Mouse (Mus musculus) midbrain, embryonic 14.5 days (tissue): ENCODE results near the gene Gpr174. TPM values are rescaled to one million over a fixed set of nuclear protein-coding genes. Genes with fewer than 3 reads are reported as not detected.

Source experiments
- ATAC-seq: fragments of 200-750 bp; cut with Nextera tagmentation; 2 replicates; pipeline ENCODE4 v1.8.0; 2017; ENCODE audit warnings: moderate number of reproducible peaks, moderate library complexity; ENCODE audit not compliant: low FRiP score, low TSS enrichment
- DNase-seq: peaks from one replicate; pipeline ENCODE4 v3.0.0-alpha.2; 2015
- H3K27ac ChIP-seq: fragments of 300-500 bp; sonication (generic); replicated peaks from 2 replicates; pipeline ENCODE4 v1.5.1; 2014; ENCODE audit warnings: mild to moderate bottlenecking, low read depth, low read length, moderate library complexity
- H3K27me3 ChIP-seq: fragments of 300-500 bp; sonication (generic); 2 replicates; pipeline ENCODE4 v1.6.1; 2014; ENCODE audit warnings: low read length, control low read depth, mixed read lengths; ENCODE audit not compliant: control insufficient read depth, insufficient read depth
- H3K36me3 ChIP-seq: fragments of 300-500 bp; sonication (generic); 2 replicates; pipeline ENCODE4 v1.6.1; 2014; ENCODE audit warnings: low read length, control low read depth; ENCODE audit not compliant: control insufficient read depth, insufficient read depth
- H3K4me1 ChIP-seq: fragments of 300-500 bp; sonication (generic); 2 replicates; pipeline ENCODE4 v1.6.1; 2014; ENCODE audit warnings: mild to moderate bottlenecking, antibody characterized with exemption, low read length, control low read depth; ENCODE audit not compliant: control insufficient read depth, insufficient read depth
- H3K4me2 ChIP-seq: fragments of 300-500 bp; sonication (generic); 2 replicates; pipeline ENCODE4 v1.6.1; 2014; ENCODE audit warnings: mild to moderate bottlenecking, low read length, moderate library complexity
- H3K4me3 ChIP-seq: fragments of 300-500 bp; sonication (generic); replicated peaks from 2 replicates; pipeline ENCODE4 v1.5.1; 2014; ENCODE audit warnings: low read depth, low read length
- H3K9ac ChIP-seq: fragments of 300-500 bp; sonication (generic); replicated peaks from 2 replicates; pipeline ENCODE4 v1.6.1; 2014; ENCODE audit warnings: mild to moderate bottlenecking, low read length, moderate library complexity
- H3K9me3 ChIP-seq: fragments of 300-500 bp; sonication (generic); 2 replicates; pipeline ENCODE4 v1.6.1; 2016; ENCODE audit warnings: low read length, control low read depth, mixed read lengths; ENCODE audit not compliant: control insufficient read depth
- WGBS: fragments of 180-500 bp; shearing (Covaris S2); extraction: QIAGEN DNeasy Blood & Tissue Kit; methylation state at CpG from one replicate; pipeline ENCODE4 v1.1.7; 2014; 5-methylcytosine and 5-hydroxymethylcytosine counted together
- polyA plus RNA-seq: library from polyadenylated mRNA; unstranded; fragments of >200 nt; fragmentation: Nextera tagmentation; extraction: Ambion mirVana; gene quantifications from 2 replicates; pipeline ENCODE4 v1.2.1, GENCODE M21; 2014

The Gpr174 gene
- 0.09 and 0.18 TPM in 2 replicates for polyA plus RNA-seq

DNA sequence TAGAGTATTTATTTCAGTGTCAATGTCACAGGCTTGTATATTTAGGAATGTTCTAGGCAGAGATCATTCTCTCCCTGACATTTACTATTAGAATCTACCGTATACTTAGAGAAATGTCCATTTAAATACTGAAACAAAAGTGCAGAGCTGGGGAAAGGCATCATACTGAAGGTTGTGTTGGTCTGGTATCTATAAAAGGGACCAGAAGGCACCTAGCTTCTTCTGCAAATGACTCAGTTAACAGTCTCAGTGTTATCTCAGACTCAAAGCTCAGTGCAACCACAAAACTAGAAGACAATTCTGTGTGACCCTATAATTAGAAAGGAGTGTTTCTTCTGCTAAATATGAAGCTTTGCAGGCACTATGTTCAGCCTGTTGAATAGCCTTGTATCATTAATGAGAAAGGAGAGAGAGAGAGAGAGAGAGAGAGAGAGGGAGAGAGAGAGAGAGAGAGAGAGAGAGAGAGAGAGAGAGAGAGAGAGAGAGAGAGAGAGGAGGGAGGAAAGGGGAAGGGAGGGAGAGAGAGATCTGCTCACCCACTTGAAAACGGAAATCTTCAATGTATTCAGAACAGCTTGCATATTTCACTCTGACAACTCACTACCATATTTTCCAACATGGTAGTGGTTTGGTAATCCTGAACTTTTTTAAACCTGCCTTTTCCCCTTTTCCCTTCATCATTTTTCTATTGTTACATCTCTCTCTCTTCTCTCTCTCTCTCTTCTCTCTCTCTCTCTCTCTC, at the start of gene Gpr174:
Gene Gpr174 (plus strand): TSS at position 393 of the 742 bp plus-strand sequence.
- H3K9me3 ChIP-seq, result no peaks in the 10 kb centered on the region
- DNase-seq (no peak), ATAC-seq (no peak)
- no peaks in the 10 kb centered on the region for H3K27me3 ChIP-seq
- H3K36me3 ChIP-seq, result no peaks in the 10 kb centered on the region
- no peak within 1 kb of the TSS for H3K4me3 ChIP-seq
- no peak within 1 kb of the TSS for H3K9ac ChIP-seq
- H3K27ac ChIP-seq, result no peak within 1 kb of the TSS
- H3K4me1 ChIP-seq, result no peaks in the 10 kb centered on the region
- H3K4me2 ChIP-seq, result no peak within 1 kb of the TSS
- WGBS, result 62% methylated on average over 2 of the region's 2 CpGs

DNA sequence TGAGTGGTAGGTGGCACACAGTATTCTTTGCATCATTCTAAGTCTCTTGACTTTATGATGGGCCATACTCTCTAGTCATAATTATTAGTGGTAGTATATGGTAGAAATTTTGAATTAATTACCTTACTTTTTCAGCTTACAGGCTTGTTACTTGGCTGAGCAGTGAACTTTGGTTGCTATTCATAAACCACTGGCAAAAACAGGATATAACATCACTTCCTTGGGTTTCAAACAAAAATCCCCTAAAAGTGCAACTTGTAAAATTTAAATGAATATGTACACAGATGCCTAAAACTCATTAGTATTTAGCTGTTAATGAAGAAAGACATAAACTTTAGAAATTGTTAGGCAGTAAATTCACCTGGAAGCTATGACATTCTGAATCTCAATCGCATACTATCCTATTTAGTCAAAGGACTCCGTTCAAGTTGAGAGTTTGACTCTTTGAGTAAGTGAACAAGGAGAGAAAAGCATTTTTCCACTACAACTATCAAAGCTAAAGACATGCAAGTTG, 38.0 kb upstream of the Gpr174 start:
- 87% methylated on average over 2 of the region's 2 CpGs for WGBS
- H3K4me1 ChIP-seq, result no peaks in the 10 kb centered on the region
- ATAC-seq, result no peak

DNA sequence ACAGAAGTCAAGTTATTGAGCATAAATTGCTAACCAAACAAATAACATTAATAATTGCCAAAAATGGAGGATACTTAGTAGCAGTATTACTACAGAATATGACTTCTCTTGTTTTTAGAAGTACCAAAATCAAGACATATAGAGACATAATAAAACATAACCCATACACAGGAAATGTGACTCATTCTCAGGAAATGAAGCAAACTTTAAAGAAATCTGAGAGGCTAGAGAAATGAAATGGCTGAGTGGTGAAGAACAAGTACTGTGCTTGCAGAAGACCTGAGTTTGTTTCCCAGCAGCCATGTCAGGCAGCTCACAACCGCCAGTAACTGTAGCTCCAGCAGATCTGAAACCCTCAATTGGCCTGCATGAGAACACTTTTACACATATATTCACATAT, 30.8 kb upstream of the Gpr174 start:
- no peak for ATAC-seq

More for the DNA sequence above, 38.0 kb upstream of the Gpr174 start:
- H3K36me3 ChIP-seq, result no peaks in the 10 kb centered on the region
- no peak overlapping the region for H3K4me3 ChIP-seq
- DNase-seq, result no peak
- H3K4me2 ChIP-seq, result no peak overlapping the region
- no peak overlapping the region for H3K9ac ChIP-seq
- no peak overlapping the region for H3K27ac ChIP-seq
- no peaks in the 10 kb centered on the region for H3K27me3 ChIP-seq
- no peaks in the 10 kb centered on the region for H3K9me3 ChIP-seq

DNA sequence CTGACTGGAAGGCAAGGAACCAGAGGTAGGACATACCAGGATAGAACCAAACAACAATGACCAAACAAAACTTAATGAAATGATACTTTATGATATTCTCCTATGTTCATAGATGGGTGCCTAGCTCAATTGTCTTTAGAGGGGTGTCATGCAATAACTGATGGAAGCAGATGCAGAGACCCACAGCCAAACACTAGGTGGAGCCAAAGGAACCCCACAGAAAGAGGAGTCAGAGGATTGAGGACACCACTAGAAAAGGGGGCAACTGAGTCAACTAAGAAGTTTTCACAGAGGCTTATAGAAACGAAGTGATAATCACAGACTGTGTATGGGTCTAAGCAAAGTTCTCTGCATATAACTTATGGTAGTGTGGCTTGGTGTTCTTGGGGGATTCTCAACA, 24.5 kb upstream of the Gpr174 start:
- Histone ChIP-seq H3K4me1 (no peaks in the 10 kb centered on the region), H3K27ac (no peak overlapping the region), H3K27me3 (no peaks in the 10 kb centered on the region), H3K4me2 (no peak overlapping the region), H3K9me3 (no peaks in the 10 kb centered on the region), H3K4me3 (no peak overlapping the region), H3K36me3 (no peaks in the 10 kb centered on the region), H3K9ac (no peak overlapping the region)
- WGBS, result 71% methylated on average over 1 of the region's 1 CpGs
- DNase-seq (no peak), ATAC-seq (no peak)

More for the DNA sequence above, 30.8 kb upstream of the Gpr174 start:
- 68% methylated on average over 1 of the region's 1 CpGs for WGBS
- no peak overlapping the region for H3K4me3 ChIP-seq
- no peak for DNase-seq
- no peak overlapping the region for H3K27ac ChIP-seq
- H3K27me3 ChIP-seq, result no peaks in the 10 kb centered on the region
- no peaks in the 10 kb centered on the region for H3K4me1 ChIP-seq
- H3K36me3 ChIP-seq, result no peaks in the 10 kb centered on the region
- no peak overlapping the region for H3K9ac ChIP-seq
- no peak overlapping the region for H3K4me2 ChIP-seq
- H3K9me3 ChIP-seq, result no peaks in the 10 kb centered on the region

DNA sequence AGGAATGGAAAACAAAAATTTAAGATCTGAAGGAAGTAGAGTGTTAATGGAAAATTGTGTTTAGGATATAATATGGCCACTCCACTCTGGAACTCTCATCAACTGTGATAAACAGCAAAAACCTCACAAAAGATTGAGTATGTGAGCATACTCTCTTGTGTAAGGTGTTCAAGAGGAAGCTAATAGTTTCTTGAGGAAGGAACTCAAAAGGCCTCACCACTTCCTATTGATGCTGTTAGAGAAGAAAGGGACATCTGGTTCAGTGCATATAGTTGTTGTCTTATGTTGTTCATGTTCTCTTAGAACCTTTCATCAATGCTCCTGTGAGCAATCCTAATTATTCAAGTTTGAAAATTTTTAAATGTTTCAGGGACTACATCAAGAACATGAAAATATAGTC, 21.0 kb upstream of the Gpr174 start:
- H3K4me2 ChIP-seq, result no peak overlapping the region
- DNase-seq (no peak), ATAC-seq (no peak)
- H3K9ac ChIP-seq, result no peak overlapping the region
- H3K4me1 ChIP-seq, result no peaks in the 10 kb centered on the region
- no peaks in the 10 kb centered on the region for H3K36me3 ChIP-seq
- H3K27me3 ChIP-seq, result no peaks in the 10 kb centered on the region
- no peak overlapping the region for H3K27ac ChIP-seq
- no peak overlapping the region for H3K4me3 ChIP-seq
- no peaks in the 10 kb centered on the region for H3K9me3 ChIP-seq

DNA sequence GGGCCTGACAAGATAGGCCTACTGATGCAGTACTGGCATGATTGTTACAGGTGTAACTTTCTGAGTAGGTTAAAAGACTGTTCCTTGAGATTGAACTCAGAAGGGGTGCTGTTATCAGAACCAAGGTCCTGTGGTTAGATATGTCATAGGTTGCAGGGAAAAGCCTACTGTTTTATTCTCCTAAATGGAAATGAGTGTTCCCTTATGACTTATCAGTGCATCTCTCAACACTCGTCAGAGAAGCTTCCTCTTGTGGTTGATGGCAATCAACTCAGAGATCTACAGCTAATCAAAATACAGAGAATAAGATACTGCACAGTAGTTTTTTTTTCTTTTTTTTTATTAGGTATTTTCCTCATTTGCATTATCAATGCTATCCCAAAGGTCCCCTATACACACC, 19.2 kb upstream of the Gpr174 start:
- Histone ChIP-seq H3K36me3 (no peaks in the 10 kb centered on the region), H3K4me1 (no peaks in the 10 kb centered on the region), H3K9me3 (no peaks in the 10 kb centered on the region), H3K9ac (no peak overlapping the region), H3K4me2 (no peak overlapping the region), H3K27ac (no peak overlapping the region), H3K27me3 (no peaks in the 10 kb centered on the region), H3K4me3 (no peak overlapping the region)
- ATAC-seq (no peak), DNase-seq (no peak)
- 91% methylated on average over 1 of the region's 1 CpGs for WGBS

DNA sequence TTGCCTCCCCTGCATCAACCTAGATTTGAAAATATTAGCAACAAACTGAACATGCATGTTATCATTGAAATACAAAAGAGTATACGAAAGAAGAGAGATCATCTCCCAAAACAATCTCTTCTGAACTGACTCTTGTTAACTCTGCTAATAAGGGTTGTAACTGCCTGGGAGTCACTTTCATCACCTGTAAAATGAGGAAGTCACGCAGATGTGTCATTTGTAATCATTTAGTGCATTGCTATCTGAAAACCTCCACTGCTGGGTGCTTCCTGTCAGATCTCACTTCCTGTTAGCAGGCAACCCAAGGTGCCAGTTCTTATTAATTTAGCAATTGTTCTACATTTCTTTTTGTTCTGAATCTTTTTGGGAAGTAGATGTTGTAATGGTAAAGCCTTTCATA, 5.3 kb upstream of the Gpr174 start:
- Histone ChIP-seq H3K36me3 (no peaks in the 10 kb centered on the region), H3K4me3 (no peak overlapping the region), H3K4me1 (no peaks in the 10 kb centered on the region), H3K27ac (no peak overlapping the region), H3K27me3 (no peaks in the 10 kb centered on the region), H3K9ac (no peak overlapping the region), H3K9me3 (no peaks in the 10 kb centered on the region), H3K4me2 (no peak overlapping the region)
- ATAC-seq (no peak), DNase-seq (no peak)
- 88% methylated on average over 2 of the region's 2 CpGs for WGBS

DNA sequence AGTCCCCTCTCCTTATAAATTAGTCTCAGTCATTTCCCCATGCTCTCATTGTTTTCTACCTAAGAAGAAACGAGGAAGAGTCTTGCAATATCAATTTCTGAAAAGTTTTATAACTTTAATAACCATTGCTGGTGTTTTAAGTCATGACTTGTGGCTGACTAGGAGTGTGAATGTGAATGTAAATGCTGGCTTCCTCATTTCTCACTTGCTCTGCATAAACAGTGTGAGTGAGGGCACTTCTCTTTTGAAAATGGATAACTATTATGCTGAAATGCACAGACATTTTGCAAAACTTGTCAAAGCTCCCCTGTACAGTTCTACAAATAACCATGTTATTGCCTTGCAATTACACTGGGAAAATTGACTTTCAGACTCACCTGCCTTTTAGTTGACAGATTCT, 8.9 kb downstream of the Gpr174 start:
- no peaks in the 10 kb centered on the region for H3K27me3 ChIP-seq
- no peak overlapping the region for H3K9ac ChIP-seq
- H3K9me3 ChIP-seq, result no peaks in the 10 kb centered on the region
- DNase-seq (no peak), ATAC-seq (no peak)
- no peaks in the 10 kb centered on the region for H3K4me1 ChIP-seq
- 43% methylated on average over 1 of the region's 1 CpGs for WGBS
- no peak overlapping the region for H3K27ac ChIP-seq
- H3K36me3 ChIP-seq, result no peaks in the 10 kb centered on the region
- no peak overlapping the region for H3K4me2 ChIP-seq
- no peak overlapping the region for H3K4me3 ChIP-seq

DNA sequence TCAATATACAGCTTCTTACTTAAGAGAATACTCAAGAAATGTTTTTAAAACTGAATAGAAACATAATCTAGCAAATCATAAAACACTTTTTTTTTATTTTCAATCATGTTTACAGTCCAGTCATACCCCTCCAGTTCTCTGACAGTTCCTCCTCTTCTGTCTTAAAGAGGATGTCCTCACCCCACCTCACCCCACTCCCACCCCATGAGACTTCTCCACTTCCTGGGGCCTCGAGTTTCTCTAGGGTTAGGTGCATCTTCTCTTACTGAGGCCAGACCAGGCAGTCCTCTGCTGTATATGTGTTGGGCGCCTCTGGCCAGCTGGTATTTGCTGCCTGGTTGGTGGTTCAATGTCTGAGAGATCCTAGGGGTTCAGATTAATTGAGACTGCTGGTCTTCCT, 21.9 kb downstream of the Gpr174 start:
- no peak for ATAC-seq
- Histone ChIP-seq H3K4me2 (no peak overlapping the region), H3K36me3 (no peaks in the 10 kb centered on the region), H3K27me3 (no peaks in the 10 kb centered on the region), H3K9ac (no peak overlapping the region), H3K9me3 (no peaks in the 10 kb centered on the region), H3K4me1 (no peaks in the 10 kb centered on the region), H3K27ac (no peak overlapping the region), H3K4me3 (no peak overlapping the region)
- no peak for DNase-seq
- 55% methylated on average over 2 of the region's 2 CpGs for WGBS
